Mouse (Mus musculus) c-Kit-positive CD71-negative TER-119-negative erythroid progenitor cells, embryonic 14.5 days (primary cell): ENCODE results near the gene Cttnbp2nl.

Experiments
- DNase-seq: peaks from one replicate; pipeline ENCODE4 v3.0.0-alpha.2; 2013; ENCODE audit warnings: low read depth

The Cttnbp2nl gene

GRCm38 (mm10) chr3:104965070-104965855 is 87.7 kb downstream of the Cttnbp2nl start:
- DNase-seq: no peak

- no peak for DNase-seq
These were observed 89.3 kb downstream of the Cttnbp2nl start for GRCm38 (mm10) chr3:104963331-104964276.

- DNase-seq: no peak
These were observed 90.1 kb downstream of the Cttnbp2nl start for GRCm38 (mm10) chr3:104962866-104963265.

- no peak for DNase-seq
These were observed 90.8 kb downstream of the Cttnbp2nl start for GRCm38 (mm10) chr3:104962141-104962611.

- DNase-seq: no peak
These were observed 91.6 kb downstream of the Cttnbp2nl start, which contains the start of gene Wnt2b for GRCm38 (mm10) chr3:104961066-104962059. TSS of gene Wnt2b (minus strand) at chr3:104961921.

GRCm38 (mm10) chr3:104960026-104961000 is 92.6 kb downstream of the Cttnbp2nl start:
- DNase-seq: no peak

- DNase-seq: no peak
These were observed 96.8 kb downstream of the Cttnbp2nl start for GRCm38 (mm10) chr3:104956131-104956581.

GRCm38 (mm10) chr3:104954551-104954950 is 98.4 kb downstream of the Cttnbp2nl start:
- no peak for DNase-seq

GRCm38 (mm10) chr3:104954137-104954536 is 98.8 kb downstream of the Cttnbp2nl start:
- DNase-seq: no peak

GRCm38 (mm10) chr3:104952891-104953670 is 99.9 kb downstream of the Cttnbp2nl start:
- no peak for DNase-seq
